Mouse (Mus musculus) telencephalon, adult 2 months (tissue): ENCODE results near the gene Ugt1a5.

Experiments used
- DNase-seq: peaks from one replicate; pipeline ENCODE4 v3.0.0-alpha.2; 2011; ENCODE audit warnings: low read depth, low spot score

The Ugt1a5 gene

GRCm38 (mm10) chr1:88261706-88262105 is 95.9 kb downstream of the Ugt1a5 start:
- no peak for DNase-seq

GRCm38 (mm10) chr1:88262255-88262654 is 96.4 kb downstream of the Ugt1a5 start:
- DNase-seq = peak; percentile 26

GRCm38 (mm10) chr1:88262961-88263360 is 97.1 kb downstream of the Ugt1a5 start:
- no peak for DNase-seq

GRCm38 (mm10) chr1:88263778-88264177 is 98.0 kb downstream of the Ugt1a5 start:
- DNase-seq = no peak

GRCm38 (mm10) chr1:88264237-88264868 is 98.5 kb downstream of the Ugt1a5 start:
- DNase-seq = no peak

GRCm38 (mm10) chr1:88264869-88265240 is 99.0 kb downstream of the Ugt1a5 start:
- no peak for DNase-seq

- no peak for DNase-seq
Measured at GRCm38 (mm10) chr1:88266123-88266522, 100.3 kb downstream of the Ugt1a5 start.

- no peak for DNase-seq
Measured at GRCm38 (mm10) chr1:88267489-88267888, 101.7 kb downstream of the Ugt1a5 start.

GRCm38 (mm10) chr1:88268070-88268469 is 102.3 kb downstream of the Ugt1a5 start:
- no peak for DNase-seq
